Mouse (Mus musculus) frontal cortex, postnatal 25 days (tissue): ENCODE results near the gene Kansl1.

Experiments
- DNase-seq, 2 experiments: peaks; one replicate each; pipeline ENCODE4 v3.0.0; 2022; ENCODE audit warnings: low spot score in 2 of 2

Gene Kansl1

GRCm38 (mm10) chr11:104363823-104364600 is 104.6 kb downstream of the Kansl1 start:
- no peak for DNase-seq

- no peak for DNase-seq
Observed at GRCm38 (mm10) chr11:104362704-104363103, 106.0 kb downstream of the Kansl1 start.

- no peak for DNase-seq
Observed at GRCm38 (mm10) chr11:104361790-104362189, 106.9 kb downstream of the Kansl1 start.

GRCm38 (mm10) chr11:104346931-104347330 is 121.7 kb downstream of the Kansl1 start:
- DNase-seq = no peak

GRCm38 (mm10) chr11:104334946-104335345 is 133.7 kb downstream of the Kansl1 start:
- no peak for DNase-seq

GRCm38 (mm10) chr11:104334115-104334514 is 134.5 kb downstream of the Kansl1 start:
- DNase-seq = no peak

GRCm38 (mm10) chr11:104332105-104332504 is 136.6 kb downstream of the Kansl1 start:
- no peak for DNase-seq

GRCm38 (mm10) chr11:104331208-104331607 is 137.5 kb downstream of the Kansl1 start:
- DNase-seq = no peak

- DNase-seq = no peak
Observed at GRCm38 (mm10) chr11:104330151-104330550, 138.5 kb downstream of the Kansl1 start.

- no peak for DNase-seq
Observed at GRCm38 (mm10) chr11:104329185-104329926, 139.3 kb downstream of the Kansl1 start.

GRCm38 (mm10) chr11:104327946-104328345 is 140.7 kb downstream of the Kansl1 start:
- no peak for DNase-seq

GRCm38 (mm10) chr11:104327462-104327861 is 141.2 kb downstream of the Kansl1 start:
- DNase-seq = no peak

- DNase-seq = no peak
Observed at GRCm38 (mm10) chr11:104322142-104322541, 146.5 kb downstream of the Kansl1 start.

GRCm38 (mm10) chr11:104320511-104320910 is 148.2 kb downstream of the Kansl1 start:
- no peak for DNase-seq

GRCm38 (mm10) chr11:104318940-104319781 is 149.5 kb downstream of the Kansl1 start:
- DNase-seq = no peak

GRCm38 (mm10) chr11:104317631-104318030 is 151.0 kb downstream of the Kansl1 start:
- DNase-seq = no peak

GRCm38 (mm10) chr11:104316685-104317400 is 151.8 kb downstream of the Kansl1 start:
- DNase-seq = no peak

- DNase-seq = peak; percentile 48 to 64
Observed at GRCm38 (mm10) chr11:104315703-104316102, 153.0 kb downstream of the Kansl1 start.

- no peak for DNase-seq
Observed at GRCm38 (mm10) chr11:104311643-104312042, 157.0 kb downstream of the Kansl1 start.

GRCm38 (mm10) chr11:104310226-104310887 is 158.3 kb downstream of the Kansl1 start:
- DNase-seq = no peak
